Mouse (Mus musculus) cerebral cortex, adult 2 months (tissue): Measurements from ENCODE around the gene Upb1.

Experiments
- WGBS: fragments of 180-500 bp; shearing (Covaris S2); methylation state at CpG from one replicate; pipeline ENCODE4 v1.1.7; 2018; 5-methylcytosine and 5-hydroxymethylcytosine counted together

Gene Upb1

GRCm38 (mm10) chr10:75400958-75401357 lies at the start of gene Upb1:
Gene Upb1 (plus strand): TSS chr10:75401115.
- 86% methylated on average over 4 of the region's 4 CpGs for WGBS

DNA sequence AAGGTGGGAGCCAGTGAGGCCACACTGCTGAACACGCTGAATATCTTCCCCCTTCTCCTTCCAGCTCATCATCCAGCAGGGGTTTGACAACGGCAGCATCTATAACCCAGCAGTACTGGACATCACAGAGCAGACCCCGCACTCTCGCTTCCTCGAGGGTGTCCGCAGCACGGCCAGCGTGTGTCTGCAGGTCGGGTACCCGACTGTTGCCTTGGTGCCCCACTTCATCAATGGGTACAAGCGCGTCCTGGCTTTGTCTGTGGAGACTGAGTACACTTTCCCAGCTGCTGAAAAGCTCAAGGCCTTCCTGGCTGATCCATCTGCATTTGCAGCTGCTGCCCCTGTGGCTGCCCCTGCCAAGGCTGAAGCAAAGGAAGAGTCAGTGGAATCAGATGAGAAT lies 48.4 kb upstream of the Upb1 start:
- WGBS = 96% methylated on average over 12 of the region's 12 CpGs

DNA sequence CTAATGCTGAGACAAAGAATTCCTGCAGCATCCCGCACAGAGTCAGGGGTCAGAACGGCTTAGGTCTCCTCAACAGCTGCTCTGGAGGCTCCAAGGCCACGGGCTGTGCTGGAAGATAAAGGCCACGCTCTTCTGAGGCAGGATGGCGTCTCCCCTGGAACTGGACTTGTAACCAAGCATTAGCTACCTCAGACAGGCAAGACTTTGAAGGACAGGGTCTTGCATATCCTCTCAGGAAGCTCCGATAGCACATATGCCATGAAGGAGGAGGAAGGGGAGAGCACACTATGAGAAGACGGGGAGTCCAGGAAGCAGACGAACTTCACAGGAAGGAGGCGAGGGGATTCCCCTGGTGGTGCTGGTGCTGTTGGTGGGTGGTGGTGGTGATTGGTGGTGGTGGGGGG lies 47.1 kb upstream of the Upb1 start:
- WGBS = 70% methylated on average over 9 of the region's 9 CpGs

GRCm38 (mm10) chr10:75355341-75355740 lies 45.6 kb upstream of the Upb1 start:
- 67% methylated on average over 4 of the region's 4 CpGs for WGBS

GRCm38 (mm10) chr10:75364214-75364690 lies 36.7 kb upstream of the Upb1 start:
- 43% methylated on average over 1 of the region's 1 CpGs for WGBS

GRCm38 (mm10) chr10:75364796-75365195 lies 36.1 kb upstream of the Upb1 start:
- 56% methylated on average over 9 of the region's 9 CpGs for WGBS

DNA sequence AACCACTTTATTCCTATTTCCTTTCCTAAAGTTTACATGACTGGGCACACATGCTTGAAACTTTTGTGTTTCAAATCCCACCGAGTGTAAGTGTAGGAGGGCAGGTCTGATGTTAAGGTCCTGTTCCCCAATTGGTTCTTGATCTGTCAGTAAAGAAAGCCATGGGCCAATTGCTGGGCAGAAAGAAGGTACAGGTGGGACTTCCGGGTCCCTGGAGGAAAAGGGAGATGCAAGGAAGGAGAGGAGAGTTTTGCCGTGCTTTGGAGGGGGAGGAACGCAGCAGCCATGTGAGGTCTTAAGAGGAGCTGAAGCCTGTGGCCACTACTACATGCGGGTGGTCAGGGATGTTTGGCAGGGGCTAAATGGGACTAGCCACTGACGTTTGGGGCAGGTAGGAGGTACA lies 35.7 kb upstream of the Upb1 start:
- 67% methylated on average over 6 of the region's 6 CpGs for WGBS

DNA sequence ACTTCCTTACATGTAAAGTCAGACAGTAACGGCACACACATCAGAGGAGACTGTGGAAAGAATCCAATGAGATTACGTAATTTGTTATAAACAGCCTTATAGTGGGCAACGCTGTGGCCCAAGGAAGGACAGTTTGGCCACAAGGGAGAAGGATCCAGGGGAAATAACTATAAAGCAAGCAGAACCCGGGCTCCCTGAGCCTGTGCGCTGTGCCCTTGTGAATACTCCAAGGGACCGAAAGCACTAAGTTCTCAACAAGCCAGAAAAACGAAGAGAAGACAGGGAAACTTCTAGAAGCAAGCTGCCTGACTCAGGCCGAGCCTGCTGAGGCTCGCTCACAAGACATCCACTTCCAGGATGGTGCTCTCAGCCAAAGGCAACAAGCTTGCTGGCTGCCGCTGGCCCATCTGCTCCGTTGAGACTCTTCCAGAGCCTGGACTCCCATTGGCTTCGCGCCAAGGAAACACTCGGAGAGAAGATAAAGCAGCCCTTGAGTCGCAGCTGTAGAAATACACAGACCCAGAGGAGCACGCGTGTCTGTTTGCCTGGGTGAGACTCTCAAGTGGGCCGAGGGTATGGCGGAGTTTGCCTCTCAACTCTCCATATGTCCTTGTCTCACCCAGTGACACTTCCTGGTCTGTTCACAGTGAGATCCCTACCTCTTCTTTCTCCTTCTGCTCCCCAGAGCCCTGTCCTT lies 27.1 kb upstream of the Upb1 start:
- WGBS = 29% methylated on average over 15 of the region's 19 CpGs

GRCm38 (mm10) chr10:75378688-75379087 lies 22.2 kb upstream of the Upb1 start:
- 78% methylated on average over 10 of the region's 10 CpGs for WGBS

GRCm38 (mm10) chr10:75390156-75390555 lies 10.8 kb upstream of the Upb1 start:
- 72% methylated on average over 2 of the region's 2 CpGs for WGBS

DNA sequence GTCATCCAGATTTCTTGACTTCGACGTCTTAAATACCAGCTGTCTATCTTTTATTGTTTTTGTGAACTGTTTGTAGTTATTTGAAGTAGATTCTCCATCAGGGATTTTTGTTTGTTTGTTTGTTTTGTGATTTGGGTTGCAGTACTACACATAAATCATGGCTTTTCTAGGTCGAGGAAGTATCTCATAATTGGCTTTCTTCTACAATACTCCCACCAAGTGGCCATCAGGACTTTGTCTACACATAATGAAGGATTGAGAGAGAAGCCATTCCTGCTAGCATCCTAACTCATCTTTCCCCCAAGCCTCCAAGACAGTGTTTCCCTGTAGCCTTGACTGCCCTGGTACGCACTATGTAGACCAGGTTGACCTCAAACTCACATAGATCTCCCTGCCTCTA lies 10.1 kb upstream of the Upb1 start:
- 86% methylated on average over 4 of the region's 4 CpGs for WGBS

- 95% methylated on average over 8 of the region's 8 CpGs for WGBS
Measured at GRCm38 (mm10) chr10:75394796-75395195, 6.1 kb upstream of the Upb1 start.

DNA sequence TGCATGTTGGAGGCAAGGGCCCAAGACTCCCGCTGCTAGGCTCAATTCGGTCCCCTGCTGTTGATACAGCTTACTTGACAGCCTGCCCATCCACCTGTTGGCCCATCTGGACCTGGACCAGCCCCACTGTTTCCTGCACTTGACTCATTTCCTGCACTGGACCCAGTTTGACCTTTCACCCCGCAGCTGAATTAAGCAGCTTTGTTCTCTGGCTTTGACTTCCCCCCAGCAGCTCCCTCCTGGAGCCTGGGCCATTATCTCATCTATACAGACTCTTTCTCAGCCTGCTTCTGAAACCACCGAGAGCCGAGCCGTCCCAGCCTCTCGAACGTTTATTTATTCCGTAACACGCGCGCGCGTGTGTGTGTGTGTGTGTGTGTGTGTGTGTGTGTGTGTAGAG lies 3.9 kb upstream of the Upb1 start:
- 34% methylated on average over 14 of the region's 14 CpGs for WGBS

DNA sequence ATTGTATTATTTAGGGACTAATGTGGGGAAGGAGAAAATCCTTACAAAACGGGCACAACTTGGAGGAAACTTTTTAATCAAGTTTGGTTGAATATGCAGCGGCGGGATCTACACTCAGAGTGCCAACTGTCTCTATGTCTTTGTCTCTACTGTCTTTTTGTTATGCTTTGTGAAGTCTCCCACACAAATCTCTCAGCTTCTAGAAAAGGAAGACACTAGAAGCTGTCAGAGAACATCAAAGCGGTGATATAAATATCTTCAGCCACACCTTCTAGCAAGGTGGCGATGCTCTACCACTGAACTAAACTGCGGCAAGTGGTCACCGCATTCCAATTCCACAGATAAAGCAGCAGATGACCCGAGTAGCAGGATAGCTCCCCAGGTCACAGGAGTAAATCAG lies 5.0 kb downstream of the Upb1 start:
- WGBS = 83% methylated on average over 8 of the region's 8 CpGs

DNA sequence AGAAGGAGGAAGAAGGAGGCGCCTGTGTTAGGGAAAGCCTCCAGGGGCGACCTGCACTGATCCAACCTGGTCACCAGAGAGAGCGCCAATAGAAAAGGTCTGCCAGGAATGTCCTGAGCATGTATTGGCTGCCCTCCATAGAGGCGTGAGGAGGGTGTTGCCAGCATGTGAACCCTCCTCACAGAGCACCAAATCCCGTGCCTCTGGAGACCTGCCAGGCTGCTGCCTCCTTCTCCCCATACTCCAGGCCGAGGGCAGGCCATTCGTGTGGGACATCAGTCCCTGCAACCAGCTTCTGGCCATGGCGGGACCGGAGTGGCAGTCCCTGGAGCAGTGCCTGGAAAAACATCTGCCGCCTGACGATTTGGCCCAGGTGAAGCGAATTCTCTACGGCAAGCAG lies 5.8 kb downstream of the Upb1 start:
- WGBS = 52% methylated on average over 13 of the region's 13 CpGs

DNA sequence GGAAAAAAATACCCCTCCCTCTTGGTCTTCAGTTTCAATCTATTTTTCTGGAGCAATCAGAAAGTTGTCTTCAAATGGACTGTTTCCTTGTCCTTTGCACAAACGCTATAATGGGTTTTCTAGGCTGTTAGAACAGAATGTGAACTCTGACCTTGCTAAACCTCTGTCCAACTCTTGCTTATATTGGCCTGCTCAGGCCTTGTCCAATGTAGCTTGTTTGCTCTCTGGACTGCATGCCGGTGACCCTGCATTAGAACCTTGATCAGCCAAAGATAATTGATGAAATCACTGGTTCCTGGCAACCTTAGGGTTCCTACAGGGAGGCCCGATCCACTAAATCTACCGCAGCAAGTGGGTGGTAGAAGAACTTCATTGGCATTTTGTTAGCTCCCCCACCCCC lies 6.8 kb downstream of the Upb1 start:
- WGBS = 87% methylated on average over 4 of the region's 4 CpGs

DNA sequence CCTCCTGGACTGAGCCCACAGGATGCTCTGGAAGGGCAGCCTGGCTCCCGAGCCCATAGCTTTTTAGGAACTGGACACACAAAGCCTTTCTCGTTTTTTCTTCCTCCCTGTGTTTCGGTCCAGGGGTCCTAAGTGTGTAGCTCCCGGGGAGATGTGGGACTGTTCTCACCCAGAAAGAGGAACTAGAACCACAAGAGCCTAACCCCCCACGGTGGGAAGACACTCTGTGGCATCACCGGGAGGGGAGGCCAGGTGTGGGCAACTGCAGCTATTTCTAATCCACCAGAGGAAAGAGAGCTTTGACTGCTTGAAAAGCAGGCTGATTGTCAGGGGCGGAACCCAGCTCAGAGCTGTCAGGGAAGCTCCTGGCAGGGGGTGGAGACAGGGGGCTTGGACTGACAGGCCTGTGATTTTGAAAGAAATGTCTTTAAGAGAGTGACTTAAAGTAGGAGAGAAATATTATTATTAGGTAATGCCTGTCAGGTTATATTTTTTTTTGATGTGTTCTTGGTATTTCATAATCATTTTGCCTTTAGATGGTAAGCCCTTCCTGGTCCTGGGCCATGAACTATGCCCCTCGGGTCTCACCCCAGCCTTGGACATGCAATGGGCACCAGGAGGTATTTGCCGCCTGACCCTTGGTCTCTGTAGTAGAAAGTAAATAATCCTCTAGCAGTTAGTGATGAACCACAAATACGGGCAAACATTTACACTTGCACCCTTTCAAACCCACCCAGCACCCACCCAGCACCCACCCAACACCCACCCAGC lies 10.6 kb downstream of the Upb1 start:
- WGBS = 61% methylated on average over 9 of the region's 10 CpGs

DNA sequence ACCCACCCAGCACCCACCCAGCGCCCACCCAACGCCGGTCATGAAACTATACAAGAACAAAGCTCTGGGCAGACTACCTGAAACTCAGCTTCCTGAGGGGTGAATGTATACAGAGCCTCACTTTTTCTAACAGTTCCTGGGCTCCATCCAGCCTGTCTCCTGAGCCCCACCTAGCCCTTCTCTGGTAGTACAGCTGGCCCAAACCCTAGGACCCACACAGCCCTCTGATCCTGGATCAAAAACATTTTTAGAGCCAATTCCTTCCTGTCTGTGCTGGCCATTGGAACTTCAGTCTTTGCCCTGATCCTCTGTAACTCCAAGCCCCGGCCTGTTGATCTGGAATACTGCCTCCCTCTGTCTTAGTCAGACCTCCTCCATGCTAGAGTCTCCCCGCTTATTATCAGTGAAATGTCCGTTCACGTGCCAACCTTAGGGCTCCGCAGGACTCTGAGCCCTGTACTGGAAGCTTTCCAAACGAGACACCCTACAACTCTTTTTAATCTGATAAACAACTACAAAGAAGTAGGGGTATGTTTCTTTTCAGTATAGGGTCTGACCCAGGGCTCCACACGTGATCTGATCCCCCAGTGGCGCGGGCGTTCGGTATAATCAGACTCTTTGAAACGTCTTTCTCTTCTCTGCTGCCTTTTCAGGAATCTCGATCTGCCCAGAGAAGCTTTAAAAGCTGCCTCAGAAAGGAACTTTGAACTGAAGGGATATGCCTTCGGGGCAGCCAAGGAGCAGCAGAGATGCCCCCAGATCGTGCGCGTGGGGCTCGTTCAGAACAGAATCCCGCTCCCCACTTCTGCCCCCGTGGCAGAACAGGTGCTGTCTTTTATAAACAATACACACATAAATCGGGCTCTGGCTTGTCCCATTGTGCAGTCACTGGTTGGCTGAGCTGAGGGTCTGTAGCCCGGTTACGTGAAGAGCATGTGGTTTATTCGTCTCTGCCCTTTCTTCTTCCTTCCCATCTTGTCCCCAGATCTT lies 11.5 kb downstream of the Upb1 start:
- 42% methylated on average over 27 of the region's 27 CpGs for WGBS

DNA sequence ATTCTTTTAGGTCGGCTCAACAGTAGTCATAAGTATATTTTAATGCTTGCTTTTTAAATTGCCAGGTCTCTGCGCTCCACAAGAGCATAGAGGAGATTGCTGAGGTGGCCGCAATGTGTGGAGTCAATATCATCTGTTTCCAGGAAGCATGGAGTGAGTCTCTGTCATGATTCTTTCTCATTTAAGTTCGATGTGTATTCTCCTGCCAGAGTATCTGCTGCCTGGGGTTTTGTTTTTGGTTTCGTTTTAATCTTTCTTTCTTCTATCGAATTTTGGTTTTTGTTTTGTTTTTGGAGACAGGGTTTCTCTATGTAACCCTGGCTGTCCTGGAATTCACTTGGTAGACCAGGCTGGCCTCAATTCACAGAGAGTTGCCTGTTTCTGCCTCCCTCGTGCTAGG lies 14.0 kb downstream of the Upb1 start:
- WGBS = 76% methylated on average over 7 of the region's 7 CpGs

- WGBS = 93% methylated on average over 8 of the region's 8 CpGs
Measured at GRCm38 (mm10) chr10:75417363-75418042, 16.6 kb downstream of the Upb1 start.

GRCm38 (mm10) chr10:75418747-75419146 lies 17.8 kb downstream of the Upb1 start:
- WGBS = 63% methylated on average over 4 of the region's 4 CpGs
